Mouse (Mus musculus) forebrain, embryonic 14.5 days (tissue): ENCODE results near the gene Htr1a. TPM values are rescaled to one million over a fixed set of nuclear protein-coding genes. Genes with fewer than 3 reads are reported as not detected.

Source experiments
- ATAC-seq: fragments of 200-750 bp; cut with Nextera tagmentation; 2 replicates; pipeline ENCODE4 v1.8.0; 2017; ENCODE audit warnings: mild to moderate bottlenecking, moderate library complexity
- DNase-seq: peaks from one replicate; pipeline ENCODE4 v3.0.0-alpha.2; 2015; ENCODE audit warnings: low spot score
- H3K27ac ChIP-seq: fragments of 300-500 bp; sonication (generic); 2 replicates; pipeline ENCODE4 v1.5.1; 2014; ENCODE audit warnings: low read depth, mild to moderate bottlenecking, control low read depth, low read length, moderate library complexity
- H3K27me3 ChIP-seq: fragments of 300-500 bp; sonication (generic); replicated peaks from 2 replicates; pipeline ENCODE4 v1.6.1; 2014; ENCODE audit warnings: low read length, control low read depth, mixed read lengths; ENCODE audit not compliant: control insufficient read depth, insufficient read depth
- H3K36me3 ChIP-seq: fragments of 300-500 bp; sonication (generic); 2 replicates; pipeline ENCODE4 v1.6.1; 2014; ENCODE audit warnings: low read length, control low read depth; ENCODE audit not compliant: control insufficient read depth, insufficient read depth
- H3K4me1 ChIP-seq: fragments of 300-500 bp; sonication (generic); 2 replicates; pipeline ENCODE4 v1.6.1; 2014; ENCODE audit warnings: antibody characterized with exemption, low read length, control low read depth; ENCODE audit not compliant: control insufficient read depth, insufficient read depth
- H3K4me2 ChIP-seq: fragments of 300-500 bp; sonication (generic); 2 replicates; pipeline ENCODE4 v1.6.1; 2014; ENCODE audit warnings: mild to moderate bottlenecking, control low read depth, low read length
- H3K4me3 ChIP-seq: fragments of 300-500 bp; sonication (generic); 2 replicates; pipeline ENCODE4 v1.5.1; 2014; ENCODE audit warnings: low read depth, low read length, control low read depth
- H3K9ac ChIP-seq: fragments of 300-500 bp; sonication (generic); 2 replicates; pipeline ENCODE4 v1.6.1; 2014; ENCODE audit warnings: mild to moderate bottlenecking, low read length, control low read depth, moderate library complexity
- H3K9me3 ChIP-seq: fragments of 300-500 bp; sonication (generic); replicated peaks from 2 replicates; pipeline ENCODE4 v1.6.1; 2016; ENCODE audit warnings: low read length, control low read depth, mixed read lengths; ENCODE audit not compliant: control insufficient read depth
- WGBS: fragments of 180-500 bp; shearing (Covaris S2); extraction: QIAGEN DNeasy Blood & Tissue Kit; methylation state at CpG from one replicate; pipeline ENCODE4 v1.1.7; 2014; 5-methylcytosine and 5-hydroxymethylcytosine counted together
- polyA plus RNA-seq: library from polyadenylated mRNA; unstranded; fragments of >200 nt; fragmentation: Nextera tagmentation; extraction: Ambion mirVana; gene quantifications from 2 replicates; pipeline ENCODE4 v1.2.1, GENCODE M21; 2014

Gene Htr1a
- polyA plus RNA-seq, 1 experiment from 2014 or later = 0.62 TPM

GRCm38 (mm10) chr13:105444895-105445281 is 1.4 kb downstream of the Htr1a start:
- peaks cover 8% of the 10 kb centered on the region; the same call in 1 of the 2 replicates for H3K4me1 ChIP-seq
- no peak for DNase-seq
- peak; percentile 38; the same call in 1 of the 2 replicates for ATAC-seq
- WGBS = 2% methylated on average over 26 of the region's 26 CpGs
- H3K9ac ChIP-seq = peak overlapping the region; percentile 56
- peaks cover 29% of the 10 kb centered on the region for H3K27me3 ChIP-seq
- no peaks in the 10 kb centered on the region for H3K9me3 ChIP-seq
- H3K36me3 ChIP-seq = no peaks in the 10 kb centered on the region
- H3K4me2 ChIP-seq = peak overlapping the region; percentile 86
- no peak overlapping the region for H3K27ac ChIP-seq
- H3K4me3 ChIP-seq = peak overlapping the region; percentile 39

GRCm38 (mm10) chr13:105446239-105446638 is 2.8 kb downstream of the Htr1a start:
- Histone ChIP-seq H3K9ac (no peak overlapping the region), H3K27me3 (peaks cover 29% of the 10 kb centered on the region), H3K4me2 (no peak overlapping the region), H3K27ac (no peak overlapping the region), H3K9me3 (no peaks in the 10 kb centered on the region), H3K4me3 (no peak overlapping the region), H3K36me3 (no peaks in the 10 kb centered on the region), H3K4me1 (peaks cover 8% of the 10 kb centered on the region; the same call in 1 of the 2 replicates)
- no peak for DNase-seq
- 20% methylated on average over 4 of the region's 4 CpGs for WGBS
- no peak for ATAC-seq

- no peak overlapping the region for H3K4me3 ChIP-seq
- DNase-seq (peak; percentile 56), ATAC-seq (no peak)
- H3K9ac ChIP-seq = no peak overlapping the region
- peaks cover 8% of the 10 kb centered on the region; the same call in 1 of the 2 replicates for H3K4me1 ChIP-seq
- no peak overlapping the region for H3K4me2 ChIP-seq
- H3K27ac ChIP-seq = no peak overlapping the region
- no peaks in the 10 kb centered on the region for H3K36me3 ChIP-seq
- H3K9me3 ChIP-seq = no peaks in the 10 kb centered on the region
- peaks cover 29% of the 10 kb centered on the region for H3K27me3 ChIP-seq
- 2% methylated on average over 2 of the region's 2 CpGs for WGBS
Measured at GRCm38 (mm10) chr13:105447695-105448094, 4.3 kb downstream of the Htr1a start.

- DNase-seq (no peak), ATAC-seq (no peak)
- H3K9ac ChIP-seq = no peak overlapping the region
- no peaks in the 10 kb centered on the region for H3K9me3 ChIP-seq
- no peak overlapping the region for H3K4me3 ChIP-seq
- WGBS = 66% methylated on average over 3 of the region's 3 CpGs
- no peaks in the 10 kb centered on the region for H3K27me3 ChIP-seq
- H3K4me1 ChIP-seq = no peaks in the 10 kb centered on the region
- no peaks in the 10 kb centered on the region for H3K36me3 ChIP-seq
- no peak overlapping the region for H3K27ac ChIP-seq
- no peak overlapping the region for H3K4me2 ChIP-seq
Measured at GRCm38 (mm10) chr13:105451536-105451935, 8.1 kb downstream of the Htr1a start.

Other genes with a start within 250 kb of the Htr1a start
- 35.6 and 42.2 TPM in 2 replicates for gene Rnf180, start 148.8 kb upstream of the Htr1a start, polyA plus RNA-seq